Mouse (Mus musculus) stomach, postnatal 0 days (tissue): ENCODE measurements at regions not wholly inside any gene's neighbourhood (a gene's known extent, or its start where the extent isn't known, plus 50 kb on each side); places are given as distances from the start of the nearest gene placed in this dataset.

Experiments
- ATAC-seq: fragments of 200-750 bp; cut with Nextera tagmentation; 2 replicates; pipeline ENCODE4 v1.8.0; 2017; ENCODE audit not compliant: low FRiP score, low TSS enrichment
- DNase-seq: peaks from one replicate; pipeline ENCODE4 v3.0.0-alpha.2; 2016; ENCODE audit warnings: low spot score
- H3K27ac ChIP-seq: fragments of 300-500 bp; sonication (generic); replicated peaks from 2 replicates; pipeline ENCODE4 v1.5.1; 2014; ENCODE audit warnings: mild to moderate bottlenecking, control low read depth
- H3K27me3 ChIP-seq: fragments of 300-500 bp; sonication (generic); 2 replicates; pipeline ENCODE4 v1.6.1; 2014; ENCODE audit warnings: low read length; ENCODE audit not compliant: control insufficient read depth, insufficient read depth
- H3K36me3 ChIP-seq: fragments of 300-500 bp; sonication (generic); 2 replicates; pipeline ENCODE4 v1.6.1; 2014; ENCODE audit warnings: low read length, mixed read lengths; ENCODE audit not compliant: control insufficient read depth, insufficient read depth
- H3K4me1 ChIP-seq: fragments of 300-500 bp; sonication (generic); replicated peaks from 2 replicates; pipeline ENCODE4 v1.6.1; 2014; ENCODE audit warnings: antibody characterized with exemption; ENCODE audit not compliant: control insufficient read depth, insufficient read depth
- H3K4me2 ChIP-seq: fragments of 300-500 bp; sonication (generic); replicated peaks from 2 replicates; pipeline ENCODE4 v1.6.1; 2014; ENCODE audit warnings: low read depth, mild to moderate bottlenecking, control low read depth, moderate library complexity
- H3K4me3 ChIP-seq: fragments of 300-500 bp; sonication (generic); 2 replicates; pipeline ENCODE4 v1.5.1; 2014; ENCODE audit warnings: low read depth, low read length, control low read depth
- H3K9ac ChIP-seq: fragments of 300-500 bp; sonication (generic); 2 replicates; pipeline ENCODE4 v1.6.1; 2014; ENCODE audit warnings: mild to moderate bottlenecking, low read length, control low read depth, mixed read lengths
- H3K9me3 ChIP-seq: fragments of 300-500 bp; sonication (generic); 2 replicates; pipeline ENCODE4 v1.6.1; 2016; ENCODE audit warnings: low read length; ENCODE audit not compliant: control insufficient read depth
- CTCF ChIP-seq: IDR thresholded peaks from 2 replicates; pipeline ENCODE4 v1.5.1; 2016; ENCODE audit warnings: antibody characterized with exemption, low read depth, mild to moderate bottlenecking, moderate library complexity
- EP300 ChIP-seq: optimal IDR thresholded peaks from 2 replicates; pipeline ENCODE3; 2016; ENCODE audit warnings: antibody characterized with exemption
- WGBS: fragments of 180-500 bp; shearing (Covaris S2); extraction: QIAGEN DNeasy Blood & Tissue Kit; methylation state at CpG from one replicate; pipeline ENCODE4 v1.1.7; 2014; 5-methylcytosine and 5-hydroxymethylcytosine counted together

- Histone ChIP-seq H3K9me3 (no peaks in the 10 kb centered on the region), H3K4me2 (no peak overlapping the region), H3K27me3 (no peaks in the 10 kb centered on the region), H3K4me1 (no peaks in the 10 kb centered on the region), H3K36me3 (no peaks in the 10 kb centered on the region), H3K27ac (no peak overlapping the region), H3K9ac (no peak overlapping the region), H3K4me3 (no peak overlapping the region)
- 62% methylated on average over 7 of the region's 7 CpGs for WGBS
- no peak for ATAC-seq
- TF ChIP-seq CTCF (no peak), EP300 (no peak)
- DNase-seq, result no peak
These were observed 84.3 kb upstream of the 4930535I16Rik start for GRCm38 (mm10) chr4:124002105-124002504.

GRCm38 (mm10) chr4:123995815-123996214 is 78.0 kb upstream of the 4930535I16Rik start:
- Histone ChIP-seq H3K36me3 (no peaks in the 10 kb centered on the region), H3K9me3 (no peaks in the 10 kb centered on the region), H3K27me3 (no peaks in the 10 kb centered on the region), H3K27ac (no peak overlapping the region), H3K9ac (no peak overlapping the region), H3K4me1 (no peaks in the 10 kb centered on the region), H3K4me3 (no peak overlapping the region), H3K4me2 (no peak overlapping the region)
- ATAC-seq (no peak), DNase-seq (no peak)
- no peak for TF ChIP-seq EP300
- 79% methylated on average over 8 of the region's 8 CpGs for WGBS

- H3K9me3 ChIP-seq, result no peaks in the 10 kb centered on the region
- H3K27ac ChIP-seq, result no peak overlapping the region
- WGBS, result 7% methylated on average over 10 of the region's 10 CpGs
- TF ChIP-seq EP300, result no peak
- no peak for TF ChIP-seq CTCF
- H3K9ac ChIP-seq, result no peak overlapping the region
- ATAC-seq (no peak), DNase-seq (no peak)
- no peaks in the 10 kb centered on the region for H3K4me1 ChIP-seq
- peak overlapping the region; percentile 50 for H3K4me2 ChIP-seq
- no peaks in the 10 kb centered on the region for H3K36me3 ChIP-seq
- H3K27me3 ChIP-seq, result no peaks in the 10 kb centered on the region
- peak overlapping the region; percentile 12 for H3K4me3 ChIP-seq
These were observed 73.4 kb upstream of the 4930535I16Rik start for GRCm38 (mm10) chr4:123991223-123991622.

- no peaks in the 10 kb centered on the region for H3K36me3 ChIP-seq
- ATAC-seq (peak; percentile 84), DNase-seq (peak; percentile 57)
- H3K4me1 ChIP-seq, result no peaks in the 10 kb centered on the region
- no peaks in the 10 kb centered on the region for H3K27me3 ChIP-seq
- no peaks in the 10 kb centered on the region for H3K9me3 ChIP-seq
- TF ChIP-seq CTCF, result no peak
- no peak for TF ChIP-seq EP300
- peak overlapping the region; percentile 12 for H3K4me3 ChIP-seq
- H3K27ac ChIP-seq, result no peak overlapping the region
- 2% methylated on average over 37 of the region's 37 CpGs for WGBS
- no peak overlapping the region for H3K9ac ChIP-seq
- peak overlapping the region; percentile 50 for H3K4me2 ChIP-seq
These were observed 72.7 kb upstream of the 4930535I16Rik start for GRCm38 (mm10) chr4:123990293-123991185.
